Mouse (Mus musculus) cerebellum, adult (tissue): ENCODE data around the gene Tcaf2.

Source experiments
- ATAC-seq: cut with Nextera tagmentation; 2 replicates; pipeline ENCODE4 v1.9.2; 2017; ENCODE audit warnings: mild to moderate bottlenecking, moderate library complexity, mixed read lengths; ENCODE audit not compliant: insufficient number of reproducible peaks, low FRiP score, low TSS enrichment

Tcaf2 gene

DNA sequence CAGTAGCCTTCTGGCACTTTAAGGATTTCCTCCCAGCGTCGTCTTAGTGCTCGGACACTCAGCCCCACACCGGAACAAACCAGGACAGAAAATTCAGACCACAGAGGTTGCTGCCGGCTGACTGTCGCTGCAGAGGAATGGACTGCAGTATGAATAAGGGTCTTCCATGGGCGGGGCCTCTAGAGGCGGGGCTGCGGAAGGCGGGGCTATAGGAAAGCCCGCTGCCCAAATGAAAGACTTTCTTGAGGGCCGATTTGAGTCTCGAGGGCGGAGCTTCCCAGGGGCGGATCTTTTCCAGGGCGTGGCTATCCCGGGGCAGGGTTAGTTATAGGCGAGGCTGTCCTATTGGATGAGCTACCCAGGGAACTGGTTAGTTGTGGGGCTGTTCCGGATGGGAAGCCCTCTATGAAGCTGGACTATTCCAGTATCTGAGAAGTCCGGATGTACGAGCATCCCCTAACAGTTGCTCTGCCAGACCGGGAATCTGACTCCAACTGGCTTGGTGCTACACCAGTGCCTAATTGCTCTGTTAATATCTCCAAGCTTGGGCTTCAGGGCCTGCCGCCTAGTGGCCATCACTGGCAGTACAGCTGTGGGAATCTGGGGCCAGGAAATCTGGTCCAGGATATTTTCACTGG is at the start of gene Tcaf2:
Gene Tcaf2 (minus strand): TSS at position 343 of the 638 bp plus-strand sequence.
- ATAC-seq: peak; percentile 96

GRCm38 (mm10) chr6:42692517-42693190 is 47.6 kb upstream of the Tcaf2 start:
- peak; percentile 94 for ATAC-seq

DNA sequence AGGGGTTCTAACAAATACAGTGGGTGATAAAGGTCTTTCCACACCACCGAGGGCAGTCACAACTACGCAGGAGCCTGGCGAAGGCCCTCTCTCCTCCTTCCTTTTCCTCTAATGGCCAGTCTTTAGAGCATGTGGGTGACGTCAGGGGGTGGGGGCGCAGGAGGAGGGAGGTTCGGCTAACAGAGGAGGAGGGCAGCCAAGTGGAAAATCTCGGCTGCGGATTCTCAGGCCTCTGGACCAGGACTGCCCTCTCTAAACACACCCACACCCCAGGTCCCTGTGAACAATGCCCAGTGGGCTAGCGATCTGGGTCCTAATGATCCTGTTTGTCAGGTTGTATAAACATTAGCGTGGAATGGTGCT is 47.1 kb upstream of the Tcaf2 start:
- ATAC-seq: peak; percentile 87

- no peak for ATAC-seq
These were observed 44.7 kb upstream of the Tcaf2 start for GRCm38 (mm10) chr6:42689761-42690160.

- ATAC-seq: no peak
These were observed 42.9 kb upstream of the Tcaf2 start for GRCm38 (mm10) chr6:42687907-42688306.

DNA sequence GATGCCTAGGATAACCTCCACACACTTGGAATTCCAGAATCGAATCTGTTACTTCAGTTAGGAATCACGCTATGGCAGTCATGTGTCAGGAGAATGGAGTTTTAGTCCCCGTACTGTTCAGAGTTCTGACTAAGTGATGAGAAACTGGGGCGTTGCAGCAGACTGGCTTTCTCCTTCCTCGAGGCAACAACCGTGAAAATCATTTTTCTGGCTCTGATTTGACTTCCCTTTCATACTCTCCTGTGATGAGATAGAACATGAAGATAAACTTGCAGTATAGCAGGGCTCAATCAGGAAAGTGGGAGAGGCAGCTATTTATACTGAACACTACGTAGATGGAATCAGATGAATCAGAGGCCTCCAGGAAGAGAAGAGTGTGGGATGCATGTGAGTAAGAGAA is 35.0 kb upstream of the Tcaf2 start:
- ATAC-seq: no peak

GRCm38 (mm10) chr6:42676011-42676410 is 31.0 kb upstream of the Tcaf2 start:
- no peak for ATAC-seq

GRCm38 (mm10) chr6:42671767-42672166 is 26.7 kb upstream of the Tcaf2 start:
- ATAC-seq: no peak

- no peak for ATAC-seq
These were observed 22.7 kb upstream of the Tcaf2 start for GRCm38 (mm10) chr6:42667722-42668121.

- no peak for ATAC-seq
These were observed 16.7 kb upstream of the Tcaf2 start for GRCm38 (mm10) chr6:42661739-42662138.

GRCm38 (mm10) chr6:42634393-42634792 is 10.7 kb downstream of the Tcaf2 start:
- ATAC-seq: no peak

- ATAC-seq: no peak
These were observed 13.7 kb downstream of the Tcaf2 start for GRCm38 (mm10) chr6:42631395-42631794.

- no peak for ATAC-seq
These were observed 28.1 kb downstream of the Tcaf2 start for GRCm38 (mm10) chr6:42616904-42617303.

DNA sequence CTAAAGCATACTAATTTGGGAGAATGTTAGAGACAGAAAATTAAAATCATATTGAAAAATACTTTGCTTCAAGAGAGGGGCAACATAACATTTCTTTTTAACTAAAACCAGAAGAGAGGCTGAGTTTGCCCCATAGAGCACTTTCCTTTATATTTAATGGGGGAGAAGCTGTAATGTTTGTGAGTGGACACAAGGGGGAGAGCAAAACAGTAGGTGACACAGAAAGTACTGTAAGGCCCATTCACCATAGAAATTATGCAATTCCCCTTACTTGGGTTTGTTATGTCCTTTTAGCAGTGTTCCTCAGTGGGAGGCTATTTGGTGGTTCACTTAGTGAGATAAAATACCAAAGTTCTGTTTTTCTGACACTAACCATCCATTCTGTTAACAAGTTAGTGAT is 32.8 kb downstream of the Tcaf2 start:
- ATAC-seq: peak; percentile 36; the same call in 1 of the 2 replicates

- ATAC-seq: no peak
These were observed 34.0 kb downstream of the Tcaf2 start for GRCm38 (mm10) chr6:42610954-42611522.

DNA sequence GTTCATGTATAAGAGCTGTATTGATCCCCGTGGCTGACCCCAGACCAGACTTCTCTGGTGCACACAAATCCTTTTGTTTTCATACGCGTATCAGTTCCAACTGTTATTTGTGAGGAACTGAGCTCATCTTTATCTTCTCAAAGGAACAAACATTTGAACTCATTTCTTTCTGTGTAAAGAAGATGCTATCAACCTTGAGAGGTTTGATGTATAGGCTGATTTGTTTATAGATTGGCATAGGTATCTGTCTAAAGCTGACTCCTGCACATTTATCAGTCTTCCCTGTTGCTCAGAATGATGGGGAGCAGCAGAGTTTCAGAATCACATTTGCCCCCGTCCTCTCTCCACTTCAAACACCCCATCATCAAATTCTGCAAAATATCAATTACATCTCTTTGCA is 47.5 kb downstream of the Tcaf2 start, which contains the start of gene Tcaf3:
Gene Tcaf3 (minus strand): TSS at position 101 of the 400 bp plus-strand sequence.
- ATAC-seq: no peak

- no peak for ATAC-seq
These were observed 51.7 kb downstream of the Tcaf2 start for GRCm38 (mm10) chr6:42593138-42593882.

DNA sequence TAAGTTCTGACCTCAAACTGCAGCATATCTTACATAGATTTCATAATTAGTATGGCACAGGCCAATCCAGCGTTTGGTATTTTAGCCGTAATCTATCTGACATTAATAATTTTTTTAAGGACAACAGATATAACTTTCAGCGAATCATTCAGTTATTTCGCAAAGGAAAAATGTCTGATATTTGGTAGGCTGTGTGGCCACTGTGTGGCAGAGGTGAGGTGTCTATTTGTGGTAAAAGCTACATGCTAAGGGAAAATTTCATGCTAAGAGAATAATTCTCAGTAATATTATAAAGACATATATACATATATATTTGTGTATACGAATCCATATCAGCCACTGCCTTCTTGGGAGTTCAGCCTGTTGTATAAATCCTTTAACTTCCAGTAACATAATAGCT is 58.5 kb downstream of the Tcaf2 start:
- ATAC-seq: no peak

DNA sequence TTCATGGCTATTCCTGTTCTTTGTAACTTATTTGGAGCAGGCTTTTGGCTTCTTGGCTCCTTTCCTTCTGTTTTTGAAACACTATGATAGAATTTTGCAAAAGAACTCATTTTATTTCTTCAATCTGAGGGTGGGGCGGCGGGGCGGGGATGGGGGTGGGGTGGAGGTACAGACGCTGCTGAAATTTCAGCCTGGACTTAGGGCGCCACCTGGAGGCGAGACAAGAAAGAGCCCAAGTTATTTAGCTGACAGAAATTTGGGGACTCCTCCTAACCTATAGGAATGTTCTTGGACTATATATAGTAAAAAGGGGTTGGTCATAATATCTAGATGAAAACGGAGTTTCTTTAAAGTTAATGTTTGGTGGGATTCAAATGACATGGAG is 61.6 kb downstream of the Tcaf2 start:
- ATAC-seq: no peak

DNA sequence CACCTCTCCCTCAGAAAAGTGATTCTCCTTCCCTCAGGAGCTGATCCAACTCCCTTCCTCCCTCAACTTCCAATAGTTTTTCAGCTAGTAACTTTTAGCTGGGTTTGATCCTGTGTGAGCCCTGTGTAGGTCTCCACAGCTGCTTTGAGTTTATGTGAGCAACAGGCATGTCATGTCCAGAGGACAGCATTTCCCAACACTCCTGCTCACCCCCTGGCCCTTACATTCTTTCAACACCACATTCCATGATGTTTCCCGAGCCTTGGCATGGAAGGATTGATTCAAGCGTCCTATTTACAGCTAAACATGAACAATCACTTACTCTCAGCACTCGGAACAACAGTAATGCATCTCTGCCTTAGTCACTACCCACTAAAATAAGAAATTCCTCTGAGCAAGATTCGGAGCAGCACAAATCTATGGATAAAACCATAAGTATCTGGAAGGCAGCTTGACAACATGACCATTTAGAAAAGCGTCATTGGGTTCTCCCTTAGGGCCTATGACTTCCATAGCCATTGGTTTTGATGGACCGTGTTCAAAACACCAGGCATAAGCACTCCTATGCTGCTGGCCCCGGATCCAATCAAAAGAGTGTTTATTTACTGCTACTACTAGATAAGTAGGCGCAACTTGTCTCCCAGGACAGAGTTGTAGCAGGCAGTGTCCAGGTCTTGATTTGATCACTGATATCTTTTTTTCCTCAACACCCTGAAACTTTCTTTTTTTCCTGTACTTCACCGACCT is 62.1 kb downstream of the Tcaf2 start:
- no peak for ATAC-seq
